Mouse (Mus musculus) MEL (cell line): ENCODE measurements around the gene Hspa1b.

Source experiments
- GABPA ChIP-seq: IDR thresholded peaks from 2 replicates; pipeline ENCODE4 v1.6.1; 2012; ENCODE audit warnings: low read depth, mild to moderate bottlenecking, inconsistent platforms, low read length, improper control_type of control experiment, moderate library complexity
- GATA1 ChIP-seq: IDR thresholded peaks from 2 replicates; pipeline ENCODE4 v1.6.1; 2011; ENCODE audit warnings: low read depth, low read length, improper control_type of control experiment
- NRF1 ChIP-seq: IDR thresholded peaks from 2 replicates; pipeline ENCODE4 v1.6.1; 2014; ENCODE audit warnings: low read depth, mild to moderate bottlenecking, inconsistent platforms, low read length, improper control_type of control experiment, moderate library complexity; ENCODE audit not compliant: poor library complexity, insufficient read depth, severe bottlenecking
- POLR2A ChIP-seq, 2 experiments: IDR thresholded peaks; 2 replicates each; pipeline ENCODE4 v1.6.1; 2011 to 2012; ENCODE audit warnings: low read length in 2 of 2, mild to moderate bottlenecking in 2 of 2, control low read depth in 1 of 2, improper control_type of control experiment in 1 of 2, low read depth in 1 of 2, moderate library complexity in 1 of 2; ENCODE audit not compliant: control insufficient read depth in 1 of 2, insufficient read depth in 1 of 2, poor library complexity in 1 of 2
- RAD21 ChIP-seq: IDR thresholded peaks from 2 replicates; pipeline ENCODE4 v1.6.1; 2011; ENCODE audit warnings: mild to moderate bottlenecking, low read depth, low read length, improper control_type of control experiment
- ZC3H11A ChIP-seq: IDR thresholded peaks from 2 replicates; pipeline ENCODE4 v1.6.1; 2012; ENCODE audit warnings: low read depth, mild to moderate bottlenecking, inconsistent platforms, low read length, improper control_type of control experiment

DNA sequence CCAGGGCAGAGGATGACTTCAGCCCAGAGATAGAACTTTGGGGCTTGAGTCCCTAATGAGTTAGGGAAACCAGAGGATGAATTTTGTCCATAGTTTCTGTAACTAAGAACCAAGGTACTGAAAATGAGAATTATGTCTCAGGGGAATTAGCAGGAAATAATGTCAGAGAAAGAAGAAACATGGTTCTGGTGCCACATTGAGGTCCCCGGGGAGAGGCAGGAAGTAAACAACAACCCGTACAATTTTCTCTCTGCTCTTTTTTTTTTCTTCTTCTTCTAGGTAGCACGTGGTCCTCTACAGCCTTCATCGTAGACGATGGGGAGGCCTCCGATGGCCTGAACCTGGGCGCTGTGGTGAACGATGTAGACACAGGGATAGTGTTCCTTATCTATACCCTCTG, 26.8 kb downstream of the Hspa1b start:
- no peak for TF ChIP-seq POLR2A (IDR thresholded peaks at IDR 0.05; ENCODE audit: control insufficient read depth in 1 of 2, insufficient read depth in 1 of 2, low read depth in 1 of 2, low read length in 2 of 2, poor library complexity in 1 of 2)
- no peak for TF ChIP-seq NRF1
- TF ChIP-seq GATA1 = no peak
- TF ChIP-seq ZC3H11A = no peak
- no peak for TF ChIP-seq RAD21
- TF ChIP-seq GABPA = no peak
